Mouse (Mus musculus) C2C12 (cell line): ENCODE measurements around the gene Ino80b. TPM values are rescaled to one million over a fixed set of nuclear protein-coding genes. Genes with fewer than 3 reads are reported as not detected.

Experiments used
- H3K27me3 ChIP-seq: one replicate; pipeline ENCODE4 v1.6.1; 2011; ENCODE audit not compliant: control insufficient read depth, insufficient read depth, insufficient read length
- H3K36me3 ChIP-seq: one replicate; pipeline ENCODE4 v1.6.1; 2011; ENCODE audit not compliant: control insufficient read depth, insufficient read depth
- H3K4me3 ChIP-seq: one replicate; pipeline ENCODE4 v1.5.1; 2011; ENCODE audit warnings: mild to moderate bottlenecking, control low read depth; ENCODE audit not compliant: poor library complexity, insufficient read depth, severe bottlenecking
- H3K79me2 ChIP-seq: one replicate; pipeline ENCODE4 v1.6.1; 2011; ENCODE audit not compliant: control insufficient read depth, insufficient read depth
- H3K79me3 ChIP-seq: one replicate; pipeline ENCODE4 v1.6.1; 2011; ENCODE audit warnings: low read depth, control low read depth
- H3ac ChIP-seq: one replicate; pipeline ENCODE3; 2011; ENCODE audit warnings: low read depth; ENCODE audit not compliant: control insufficient read depth, insufficient read length
- CEBPB ChIP-seq: IDR thresholded peaks from one replicate; pipeline ENCODE4 v1.6.1; 2011; ENCODE audit warnings: low read depth, mild to moderate bottlenecking, control low read depth, moderate library complexity
- CTCF ChIP-seq: IDR thresholded peaks from one replicate; pipeline ENCODE4 v1.5.1; 2011; ENCODE audit not compliant: control insufficient read depth, insufficient read depth, insufficient read length
- FOSL1 ChIP-seq: IDR thresholded peaks from one replicate; pipeline ENCODE4 v1.8.0; 2011; ENCODE audit warnings: mild to moderate bottlenecking, low read length; ENCODE audit not compliant: poor library complexity, insufficient read depth, severe bottlenecking
- MAX ChIP-seq: IDR thresholded peaks from one replicate; pipeline ENCODE4 v1.6.1; 2011; ENCODE audit warnings: mild to moderate bottlenecking, control low read depth
- MYOD1 ChIP-seq: IDR thresholded peaks from one replicate; pipeline ENCODE4 v1.6.1; 2011; ENCODE audit warnings: low read depth; ENCODE audit not compliant: control insufficient read depth, insufficient read length
- MYOG ChIP-seq: IDR thresholded peaks from one replicate; pipeline ENCODE4 v1.6.1; 2011; ENCODE audit not compliant: control insufficient read depth, insufficient read length; ENCODE audit errors: extremely low read depth
- USF1 ChIP-seq: IDR thresholded peaks from one replicate; pipeline ENCODE4 v1.6.1; 2011; ENCODE audit warnings: low read depth, mild to moderate bottlenecking, control low read depth, moderate library complexity
- polyA plus RNA-seq: library from polyadenylated mRNA; unstranded; fragments of >200 nt; fragmentation: generic; extraction: Trizol; gene quantifications from one replicate; pipeline ENCODE4 v1.2.1, GENCODE M21; 2012; ENCODE audit warnings: missing spikeins

Gene Ino80b
- polyA plus RNA-seq, 1 experiment = 33.6 TPM

DNA sequence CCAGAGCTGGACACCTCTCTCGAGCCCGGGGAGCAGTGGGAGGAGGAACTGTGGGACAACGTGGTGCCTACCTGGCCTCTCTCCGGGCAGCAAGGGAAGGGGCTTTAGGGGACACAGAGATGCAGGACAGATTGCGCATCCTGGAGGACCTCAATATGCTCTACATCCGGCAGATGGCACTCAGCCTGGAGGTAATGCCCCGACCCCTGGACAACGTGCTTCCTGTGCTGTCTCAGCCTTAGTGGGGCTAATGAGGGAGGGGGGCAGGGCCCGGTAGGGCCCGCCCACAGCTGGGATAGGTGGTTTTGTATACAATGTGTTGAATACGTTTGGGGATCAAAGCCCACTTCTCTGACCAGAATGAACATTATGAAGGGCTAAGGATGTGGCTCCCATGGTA lies 12.8 kb upstream of the Ino80b start:
- Histone ChIP-seq H3K79me3 (peaks cover 34% of the 10 kb centered on the region), H3ac (peak overlapping the region; percentile 84)
- no peak for TF ChIP-seq MYOG
- TF ChIP-seq MAX = peak; percentile 72
- peak; percentile 4 for TF ChIP-seq CTCF
- no peak for TF ChIP-seq MYOD1

GRCm38 (mm10) chr6:83137576-83137950 lies 12.3 kb upstream of the Ino80b start:
- Histone ChIP-seq H3K79me3 (peaks cover 34% of the 10 kb centered on the region), H3K27me3 (no peaks in the 10 kb centered on the region), H3K79me2 (peaks cover 72% of the 10 kb centered on the region), H3K36me3 (peaks cover 10% of the 10 kb centered on the region), H3ac (peak overlapping the region; percentile 84), H3K4me3 (peak overlapping the region; percentile 64)
- TF ChIP-seq FOSL1 (no peak), MYOD1 (peak; percentile 99), MAX (peak; percentile 55)

More for the DNA sequence above, 12.8 kb upstream of the Ino80b start:
- Histone ChIP-seq H3K79me2 (peaks cover 76% of the 10 kb centered on the region), H3K27me3 (no peaks in the 10 kb centered on the region), H3K36me3 (peaks cover 10% of the 10 kb centered on the region), H3K4me3 (peak overlapping the region; percentile 64)

DNA sequence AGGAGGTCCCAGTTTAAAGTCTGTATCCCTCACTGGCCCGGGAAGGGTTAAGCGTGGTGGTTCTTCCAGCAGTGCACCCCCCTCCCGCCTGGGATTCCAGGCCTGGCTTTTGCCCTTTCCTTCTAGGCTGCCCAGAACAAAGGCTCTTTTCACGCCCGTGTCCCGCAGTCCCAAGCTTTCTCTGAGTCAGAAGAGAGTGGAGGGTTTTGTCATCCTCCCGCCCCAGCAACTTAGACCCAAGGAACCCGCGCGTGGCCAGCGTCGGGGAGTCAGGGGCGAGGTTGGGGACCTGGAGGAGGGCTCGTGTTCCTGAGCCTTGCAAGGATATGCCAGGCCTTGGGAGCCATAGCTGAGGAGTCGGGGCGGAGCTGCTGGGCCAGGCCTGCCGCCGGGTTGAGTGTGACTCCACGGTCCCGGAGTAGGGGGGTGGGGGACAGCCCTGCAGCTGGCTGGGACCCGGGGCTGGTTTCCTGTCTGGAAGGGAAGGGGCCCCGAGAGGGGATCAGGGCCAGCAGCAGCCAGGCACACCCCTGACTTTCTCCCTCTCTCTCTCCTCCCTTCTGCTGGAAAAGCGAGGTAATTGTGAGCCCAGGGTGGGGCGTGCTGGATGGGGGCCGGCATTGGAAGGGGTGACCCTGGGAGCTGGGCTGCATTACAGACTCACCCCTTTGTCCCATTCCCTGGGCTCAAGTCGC lies 11.8 kb upstream of the Ino80b start:
- peaks cover 34% of the 10 kb centered on the region for H3K79me3 ChIP-seq
- peak overlapping the region; percentile 83 for H3ac ChIP-seq
- H3K79me2 ChIP-seq = peaks cover 66% of the 10 kb centered on the region
- H3K27me3 ChIP-seq = no peaks in the 10 kb centered on the region
- TF ChIP-seq MYOG = no peak
- no peak for TF ChIP-seq MAX
- no peak for TF ChIP-seq CTCF
- TF ChIP-seq FOSL1 = no peak
- no peak for TF ChIP-seq MYOD1
- no peak for TF ChIP-seq USF1
- no peak for TF ChIP-seq CEBPB
- H3K36me3 ChIP-seq = peaks cover 10% of the 10 kb centered on the region
- H3K4me3 ChIP-seq = peak overlapping the region; percentile 64

DNA sequence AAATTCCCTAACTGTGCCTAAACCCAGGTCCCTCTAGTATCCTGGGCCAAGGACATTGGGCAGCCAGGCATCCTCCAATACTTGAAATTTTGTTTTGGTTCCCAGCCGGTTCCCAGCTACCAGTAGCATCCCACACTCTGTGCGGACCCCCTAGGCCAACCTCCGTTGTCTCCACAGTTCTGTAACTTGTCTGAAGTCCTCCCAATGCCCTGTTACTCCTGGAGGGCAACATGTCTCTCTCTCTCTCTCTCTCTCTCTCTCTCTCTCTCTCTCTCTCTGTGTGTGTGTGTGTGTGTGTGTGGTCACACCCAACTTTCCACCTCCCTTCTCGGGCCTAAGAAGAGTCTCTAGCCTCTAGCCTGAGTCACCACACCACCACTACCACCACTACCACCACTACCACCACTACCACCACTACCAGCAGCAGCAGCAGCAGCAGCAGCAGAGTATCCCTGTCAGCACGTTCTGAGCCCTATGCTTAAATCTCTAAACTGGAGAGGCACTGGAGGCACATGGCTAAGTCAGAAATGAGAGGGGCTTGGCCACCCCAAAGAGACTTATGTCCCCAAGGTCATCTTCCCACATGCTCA lies 11.2 kb upstream of the Ino80b start:
- Histone ChIP-seq H3K36me3 (peaks cover 10% of the 10 kb centered on the region), H3K79me2 (peaks cover 60% of the 10 kb centered on the region), H3ac (peak overlapping the region; percentile 84), H3K79me3 (peaks cover 34% of the 10 kb centered on the region), H3K27me3 (no peaks in the 10 kb centered on the region), H3K4me3 (peak overlapping the region; percentile 64)
- TF ChIP-seq MAX = peak; percentile 50
- TF ChIP-seq MYOG = no peak
- TF ChIP-seq USF1 = no peak

DNA sequence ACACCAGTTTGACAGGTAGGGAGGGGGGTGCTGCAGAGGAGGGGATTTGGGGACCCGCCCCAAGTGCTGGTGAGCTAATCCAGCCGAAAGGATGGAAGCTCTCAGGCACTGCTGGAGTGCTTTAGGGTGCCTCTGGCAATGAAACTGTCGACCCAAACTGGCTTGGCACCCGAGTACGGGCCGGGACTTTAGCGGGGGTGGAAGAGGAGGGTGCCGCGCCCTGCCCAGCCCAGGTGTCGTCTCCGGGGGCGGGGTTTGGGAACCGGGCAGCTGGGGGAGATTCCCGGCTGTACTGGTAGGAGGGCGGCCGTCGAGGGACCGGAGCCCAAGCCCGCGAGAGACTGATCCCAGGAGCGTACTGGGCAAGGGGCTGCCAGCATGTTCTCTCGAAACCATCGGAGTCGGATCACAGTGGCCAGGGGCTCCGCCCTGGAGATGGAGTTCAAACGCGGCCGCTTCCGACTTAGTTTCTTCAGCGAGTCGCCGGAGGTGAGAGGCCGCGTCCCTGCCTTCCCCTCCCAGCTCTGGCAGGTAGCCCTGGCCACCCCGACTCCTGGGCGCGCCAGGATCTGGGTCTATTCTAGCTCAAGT lies 10.4 kb upstream of the Ino80b start:
- Histone ChIP-seq H3K4me3 (peak overlapping the region; percentile 64), H3ac (peak overlapping the region; percentile 84), H3K79me2 (peaks cover 53% of the 10 kb centered on the region), H3K79me3 (peaks cover 34% of the 10 kb centered on the region), H3K27me3 (no peaks in the 10 kb centered on the region), H3K36me3 (peaks cover 10% of the 10 kb centered on the region)
- TF ChIP-seq CEBPB (no peak), USF1 (no peak), FOSL1 (no peak), CTCF (no peak), MYOD1 (no peak)

DNA sequence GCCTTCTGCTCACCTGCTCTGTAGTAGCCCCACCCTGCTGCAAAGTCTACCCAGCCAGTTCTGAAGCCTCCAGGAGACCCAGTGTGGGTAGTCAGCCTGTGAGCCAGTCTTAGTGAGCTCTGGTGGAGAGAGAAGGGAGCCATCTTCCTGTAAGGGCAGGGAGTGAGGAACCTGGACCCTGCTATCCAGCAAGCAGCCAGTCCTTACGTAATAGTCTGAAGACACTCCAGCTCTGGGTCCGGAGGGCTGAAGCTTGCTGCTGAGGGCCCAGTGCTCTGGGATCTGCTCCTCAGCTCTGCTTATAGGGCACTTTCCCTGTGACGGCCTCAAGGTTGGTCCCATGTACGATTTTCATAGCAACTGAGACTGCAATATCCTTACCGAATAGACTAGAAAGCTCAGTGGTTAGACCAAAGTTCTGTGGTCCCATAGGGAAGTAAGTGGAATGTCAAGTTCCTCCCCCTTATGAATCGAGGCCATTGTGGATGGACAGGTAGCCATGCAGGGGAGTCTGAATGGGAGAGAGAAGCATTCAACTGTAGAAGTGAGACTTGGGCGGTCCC lies 9.8 kb upstream of the Ino80b start, which contains the start of gene Rtkn:
Rtkn (plus strand) TSS at position 513 of the 563 bp plus-strand sequence.
- H3K79me2 ChIP-seq = peaks cover 46% of the 10 kb centered on the region
- TF ChIP-seq FOSL1 (no peak), MYOG (no peak), CTCF (no peak), USF1 (no peak), MAX (no peak), CEBPB (no peak), MYOD1 (no peak)
- H3ac ChIP-seq = peak within 1 kb of the TSS; percentile 84
- no peaks in the 10 kb centered on the region for H3K27me3 ChIP-seq
- H3K4me3 ChIP-seq = peak within 1 kb of the TSS; percentile 64
- H3K36me3 ChIP-seq = peaks cover 10% of the 10 kb centered on the region
- H3K79me3 ChIP-seq = peaks cover 29% of the 10 kb centered on the region
